Mouse (Mus musculus) embryonic fibroblast, embryonic 13.5 days (primary cell): ENCODE results near the gene Sf3b1.

Source experiments
- CTCF ChIP-seq: IDR thresholded peaks from 2 replicates; pipeline ENCODE4 v1.5.1; 2011; ENCODE audit warnings: mild to moderate bottlenecking, control low read depth, low read length, moderate library complexity, borderline replicate concordance; ENCODE audit not compliant: insufficient read depth
- POLR2A ChIP-seq: IDR thresholded peaks from 2 replicates; pipeline ENCODE4 v1.6.1; 2011; ENCODE audit warnings: low read depth, mild to moderate bottlenecking, control low read depth, low read length, moderate library complexity

- TF ChIP-seq POLR2A (no peak), CTCF (no peak)
Observed at GRCm38 (mm10) chr1:54944648-54945047, 82.6 kb downstream of the Sf3b1 start.
